Mouse (Mus musculus) C2C12 (cell line): ENCODE results near the gene Qrfp.

ENCODE experiments used
- CTCF ChIP-seq: IDR thresholded peaks from one replicate; pipeline ENCODE4 v1.5.1; 2011; ENCODE audit not compliant: control insufficient read depth, insufficient read depth, insufficient read length
- MAX ChIP-seq: IDR thresholded peaks from one replicate; pipeline ENCODE4 v1.6.1; 2011; ENCODE audit warnings: mild to moderate bottlenecking, control low read depth
- MYOD1 ChIP-seq: IDR thresholded peaks from one replicate; pipeline ENCODE4 v1.6.1; 2011; ENCODE audit warnings: low read depth; ENCODE audit not compliant: control insufficient read depth, insufficient read length
- MYOG ChIP-seq: IDR thresholded peaks from one replicate; pipeline ENCODE4 v1.6.1; 2011; ENCODE audit not compliant: control insufficient read depth, insufficient read length; ENCODE audit errors: extremely low read depth
- USF1 ChIP-seq: IDR thresholded peaks from one replicate; pipeline ENCODE4 v1.6.1; 2011; ENCODE audit warnings: low read depth, mild to moderate bottlenecking, control low read depth, moderate library complexity

GRCm38 (mm10) chr2:31858500-31858899 lies 48.1 kb upstream of the Qrfp start:
- TF ChIP-seq CTCF (no peak), USF1 (no peak), MYOD1 (no peak), MAX (no peak), MYOG (no peak)
